Mouse (Mus musculus) kidney, postnatal 14 days (tissue): ENCODE results near the gene Surf2.

Source experiments
- DNase-seq: peaks from one replicate; pipeline ENCODE4 v3.0.0; 2022; ENCODE audit warnings: mixed read lengths

The Surf2 gene

GRCm38 (mm10) chr2:26960756-26961155 lies 44.6 kb downstream of the Surf2 start:
- peak; percentile 39 for DNase-seq

DNA sequence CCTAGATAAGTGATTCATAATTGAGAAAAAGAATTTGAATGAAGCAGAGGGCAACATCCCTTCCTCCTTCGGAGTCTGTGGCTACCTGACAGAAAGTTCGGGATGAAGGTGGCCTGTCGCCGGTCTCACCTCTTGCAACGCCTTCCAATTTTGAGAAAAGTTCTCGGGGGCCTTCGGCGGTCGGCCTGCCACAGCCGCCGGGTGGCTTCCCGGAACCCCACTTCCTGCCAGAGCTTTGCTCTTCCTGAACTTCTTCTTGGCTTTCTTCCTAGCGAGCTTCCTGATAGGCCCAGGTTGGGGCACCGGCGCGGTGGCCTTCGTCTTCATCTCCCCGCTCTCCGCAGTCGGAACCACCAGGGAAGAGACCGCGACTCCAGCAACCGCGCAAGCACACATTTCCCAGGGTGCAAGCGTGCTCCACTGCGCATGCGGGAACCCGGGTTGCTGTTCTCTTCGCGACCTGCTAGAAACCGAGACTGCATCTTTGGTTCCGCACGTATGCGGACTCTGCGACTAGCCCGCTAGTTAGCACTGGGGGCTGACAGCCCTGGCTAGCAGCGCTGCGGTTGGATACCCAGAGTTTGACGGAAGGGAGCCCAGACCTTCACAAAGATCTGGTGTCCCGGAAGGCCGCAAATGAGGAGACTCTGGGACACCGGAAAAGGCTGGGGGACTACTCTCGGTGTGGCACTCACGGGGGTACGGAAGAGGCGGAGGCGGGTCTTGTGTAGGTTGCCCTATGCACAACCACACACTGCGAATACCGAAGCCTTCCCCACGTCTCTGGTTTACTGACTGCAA lies 48.0 kb downstream of the Surf2 start, which contains the start of gene Rexo4:
Gene Rexo4, minus strand, starts transcription at position 464 of the 801 bp plus-strand sequence.
- DNase-seq: peak; percentile 94

GRCm38 (mm10) chr2:26964724-26965370 lies 48.7 kb downstream of the Surf2 start:
- no peak for DNase-seq

DNA sequence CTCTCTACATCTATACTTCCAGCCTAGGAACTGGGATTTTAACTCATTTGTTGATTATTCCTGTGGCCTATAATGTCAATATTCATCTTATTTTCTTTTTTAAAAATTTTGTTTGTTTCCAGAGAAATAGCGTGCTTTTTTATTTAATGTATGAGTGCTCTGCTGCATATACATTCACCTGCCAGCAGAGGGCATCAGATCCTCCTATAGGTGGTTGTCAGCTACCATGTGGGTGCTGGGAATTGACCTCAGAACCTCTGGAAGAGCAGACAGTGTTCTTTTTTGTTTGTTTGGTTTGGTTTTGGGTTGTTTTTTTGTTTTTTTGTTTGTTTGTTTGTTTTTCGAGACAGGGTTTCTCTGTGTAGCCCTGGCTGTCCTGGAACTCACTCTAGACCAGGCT lies 51.1 kb downstream of the Surf2 start:
- no peak for DNase-seq
